Mouse (Mus musculus): ENCODE results near the gene Fgf10.

- TF ChIP-seq CTCF (IDR thresholded peaks at IDR 0.05; ENCODE audit: low read depth), result no peak
- no peak for TF ChIP-seq EP300 (IDR thresholded peaks at IDR 0.05; ENCODE audit: low read depth)
Measured at GRCm38 (mm10) chr13:118721668-118722067, 52.1 kb downstream of the Fgf10 start.
